Mouse (Mus musculus): ENCODE results near the gene Actn2. TPM values are rescaled to one million over a fixed set of nuclear protein-coding genes. Genes with fewer than 3 reads are reported as not detected.
A peak's percentile ranks its signal among the peaks of the same experiment; 100 is the strongest.

Gene Actn2
- polyA plus RNA-seq, 1 experiment = 15.6 TPM

GRCm38 (mm10) chr13:12320148-12320547 lies 20.4 kb downstream of the Actn2 start:
- H3K4me3 ChIP-seq (ENCODE audit: insufficient read depth, low read length) = no peak overlapping the region
- H3K4me1 ChIP-seq (ENCODE audit: control insufficient read depth, insufficient read depth, low read length) = peaks cover 3% of the 10 kb centered on the region
- peak overlapping the region; percentile 63; the same call in 1 of the 2 replicates for H3K27ac ChIP-seq (ENCODE audit: insufficient read depth, low read length)
- TF ChIP-seq POLR2A (IDR thresholded peaks at IDR 0.05; ENCODE audit: extremely low read depth, insufficient read depth, low read length) = no peak
- no peak for TF ChIP-seq CTCF (IDR thresholded peaks at IDR 0.05; ENCODE audit: extremely low read depth, insufficient read depth, low read length)

GRCm38 (mm10) chr13:12318017-12318416 lies 22.5 kb downstream of the Actn2 start:
- Histone ChIP-seq H3K27ac (ENCODE audit: insufficient read depth, low read length) (no peak overlapping the region), H3K4me1 (ENCODE audit: control insufficient read depth, insufficient read depth, low read length) (peaks cover 3% of the 10 kb centered on the region), H3K4me3 (ENCODE audit: insufficient read depth, low read length) (no peak overlapping the region)
- TF ChIP-seq CTCF (IDR thresholded peaks at IDR 0.05; ENCODE audit: extremely low read depth, insufficient read depth, low read length) (no peak), POLR2A (IDR thresholded peaks at IDR 0.05; ENCODE audit: extremely low read depth, insufficient read depth, low read length) (no peak)

GRCm38 (mm10) chr13:12317191-12317765 lies 23.3 kb downstream of the Actn2 start:
- no peak for TF ChIP-seq CTCF (IDR thresholded peaks at IDR 0.05; ENCODE audit: extremely low read depth, insufficient read depth, low read length)
- TF ChIP-seq POLR2A (IDR thresholded peaks at IDR 0.05; ENCODE audit: extremely low read depth, insufficient read depth, low read length) = no peak
- Histone ChIP-seq H3K4me1 (ENCODE audit: control insufficient read depth, insufficient read depth, low read length) (peaks cover 3% of the 10 kb centered on the region), H3K27ac (ENCODE audit: insufficient read depth, low read length) (no peak overlapping the region), H3K4me3 (ENCODE audit: insufficient read depth, low read length) (no peak overlapping the region)

- no peak overlapping the region for H3K4me3 ChIP-seq (ENCODE audit: insufficient read depth, low read length)
- peaks cover 1% of the 10 kb centered on the region; the same call in 1 of the 2 replicates for H3K4me1 ChIP-seq (ENCODE audit: control insufficient read depth, insufficient read depth, low read length)
- no peak overlapping the region for H3K27ac ChIP-seq (ENCODE audit: insufficient read depth, low read length)
- TF ChIP-seq CTCF (IDR thresholded peaks at IDR 0.05; ENCODE audit: extremely low read depth, insufficient read depth, low read length) (no peak), POLR2A (IDR thresholded peaks at IDR 0.05; ENCODE audit: extremely low read depth, insufficient read depth, low read length) (no peak)
These were observed 26.4 kb downstream of the Actn2 start for GRCm38 (mm10) chr13:12314173-12314572.

- Histone ChIP-seq H3K4me1 (ENCODE audit: control insufficient read depth, insufficient read depth, low read length) (peaks cover 1% of the 10 kb centered on the region; the same call in 1 of the 2 replicates), H3K4me3 (ENCODE audit: insufficient read depth, low read length) (no peak overlapping the region), H3K27ac (ENCODE audit: insufficient read depth, low read length) (no peak overlapping the region)
- TF ChIP-seq CTCF (IDR thresholded peaks at IDR 0.05; ENCODE audit: extremely low read depth, insufficient read depth, low read length) (no peak), POLR2A (IDR thresholded peaks at IDR 0.05; ENCODE audit: extremely low read depth, insufficient read depth, low read length) (no peak)
These were observed 28.5 kb downstream of the Actn2 start for GRCm38 (mm10) chr13:12311930-12312492.

- no peak overlapping the region for H3K4me3 ChIP-seq (ENCODE audit: insufficient read depth, low read length)
- no peak for TF ChIP-seq CTCF (IDR thresholded peaks at IDR 0.05; ENCODE audit: extremely low read depth, insufficient read depth, low read length)
- no peak for TF ChIP-seq POLR2A (IDR thresholded peaks at IDR 0.05; ENCODE audit: extremely low read depth, insufficient read depth, low read length)
- H3K27ac ChIP-seq (ENCODE audit: insufficient read depth, low read length) = no peak overlapping the region
- H3K4me1 ChIP-seq (ENCODE audit: control insufficient read depth, insufficient read depth, low read length) = peaks cover 1% of the 10 kb centered on the region; the same call in 1 of the 2 replicates
These were observed 29.2 kb downstream of the Actn2 start for GRCm38 (mm10) chr13:12311371-12311770.

GRCm38 (mm10) chr13:12309446-12309845 lies 31.1 kb downstream of the Actn2 start:
- TF ChIP-seq POLR2A (IDR thresholded peaks at IDR 0.05; ENCODE audit: extremely low read depth, insufficient read depth, low read length) (no peak), CTCF (IDR thresholded peaks at IDR 0.05; ENCODE audit: extremely low read depth, insufficient read depth, low read length) (no peak)
- no peak overlapping the region for H3K4me3 ChIP-seq (ENCODE audit: insufficient read depth, low read length)
- no peak overlapping the region for H3K27ac ChIP-seq (ENCODE audit: insufficient read depth, low read length)
- peaks cover 1% of the 10 kb centered on the region; the same call in 1 of the 2 replicates for H3K4me1 ChIP-seq (ENCODE audit: control insufficient read depth, insufficient read depth, low read length)

GRCm38 (mm10) chr13:12308878-12309277 lies 31.7 kb downstream of the Actn2 start:
- Histone ChIP-seq H3K4me3 (ENCODE audit: insufficient read depth, low read length) (no peak overlapping the region), H3K27ac (ENCODE audit: insufficient read depth, low read length) (no peak overlapping the region), H3K4me1 (ENCODE audit: control insufficient read depth, insufficient read depth, low read length) (peaks cover 1% of the 10 kb centered on the region; the same call in 1 of the 2 replicates)
- TF ChIP-seq CTCF (IDR thresholded peaks at IDR 0.05; ENCODE audit: extremely low read depth, insufficient read depth, low read length) (no peak), POLR2A (IDR thresholded peaks at IDR 0.05; ENCODE audit: extremely low read depth, insufficient read depth, low read length) (no peak)

GRCm38 (mm10) chr13:12308473-12308872 lies 32.1 kb downstream of the Actn2 start:
- H3K4me3 ChIP-seq (ENCODE audit: insufficient read depth, low read length) = no peak overlapping the region
- TF ChIP-seq POLR2A (IDR thresholded peaks at IDR 0.05; ENCODE audit: extremely low read depth, insufficient read depth, low read length) (no peak), CTCF (IDR thresholded peaks at IDR 0.05; ENCODE audit: extremely low read depth, insufficient read depth, low read length) (no peak)
- H3K27ac ChIP-seq (ENCODE audit: insufficient read depth, low read length) = no peak overlapping the region
- peaks cover 1% of the 10 kb centered on the region; the same call in 1 of the 2 replicates for H3K4me1 ChIP-seq (ENCODE audit: control insufficient read depth, insufficient read depth, low read length)

- TF ChIP-seq POLR2A (IDR thresholded peaks at IDR 0.05; ENCODE audit: extremely low read depth, insufficient read depth, low read length) (no peak), CTCF (IDR thresholded peaks at IDR 0.05; ENCODE audit: extremely low read depth, insufficient read depth, low read length) (no peak)
- Histone ChIP-seq H3K27ac (ENCODE audit: insufficient read depth, low read length) (no peak overlapping the region), H3K4me3 (ENCODE audit: insufficient read depth, low read length) (no peak overlapping the region), H3K4me1 (ENCODE audit: control insufficient read depth, insufficient read depth, low read length) (peaks cover 1% of the 10 kb centered on the region; the same call in 1 of the 2 replicates)
These were observed 33.3 kb downstream of the Actn2 start for GRCm38 (mm10) chr13:12307286-12307685.
